Mouse (Mus musculus) ES-Bruce4 (cell line): ENCODE measurements around the gene Mcee. TPM values are rescaled to one million over a fixed set of nuclear protein-coding genes. Genes with fewer than 3 reads are reported as not detected.

Experiments
- H3K27ac ChIP-seq: 2 replicates; pipeline ENCODE4 v1.5.1; 2012; ENCODE audit warnings: low read length, inconsistent platforms; ENCODE audit not compliant: insufficient read depth
- H3K27me3 ChIP-seq: 2 replicates; pipeline ENCODE4 v1.6.1; 2012; ENCODE audit warnings: mild to moderate bottlenecking, low read length, inconsistent platforms; ENCODE audit not compliant: control insufficient read depth, poor library complexity, insufficient read depth, severe bottlenecking
- H3K36me3 ChIP-seq: 2 replicates; pipeline ENCODE4 v1.6.1; 2012; ENCODE audit warnings: inconsistent platforms, mild to moderate bottlenecking, low read length, moderate library complexity; ENCODE audit not compliant: control insufficient read depth, poor library complexity, insufficient read depth, severe bottlenecking
- H3K4me1 ChIP-seq: one replicate; pipeline ENCODE4 v1.8.1; 2011; ENCODE audit warnings: low read length; ENCODE audit not compliant: control insufficient read depth, insufficient read depth
- H3K4me3 ChIP-seq: 2 replicates; pipeline ENCODE4 v1.5.1; 2011; ENCODE audit warnings: low read depth, mild to moderate bottlenecking, low read length
- H3K9ac ChIP-seq: 2 replicates; pipeline ENCODE4 v1.6.1; 2012; ENCODE audit warnings: low read depth, mild to moderate bottlenecking, inconsistent platforms; ENCODE audit not compliant: poor library complexity, severe bottlenecking
- H3K9me3 ChIP-seq: replicated peaks from 2 replicates; pipeline ENCODE4 v1.6.1; 2012; ENCODE audit warnings: mild to moderate bottlenecking, low read length, inconsistent platforms; ENCODE audit not compliant: control insufficient read depth, poor library complexity, insufficient read depth, severe bottlenecking
- CTCF ChIP-seq: IDR thresholded peaks from one replicate; pipeline ENCODE4 v1.8.1; 2011; ENCODE audit warnings: low read depth, low read length
- EP300 ChIP-seq: IDR thresholded peaks from 2 replicates; pipeline ENCODE4 v1.6.1; 2011; ENCODE audit warnings: low read depth, low read length; ENCODE audit not compliant: insufficient read depth
- POLR2A ChIP-seq: IDR thresholded peaks from one replicate; pipeline ENCODE4 v1.8.1; 2011; ENCODE audit warnings: low read length; ENCODE audit not compliant: insufficient read depth
- polyA plus RNA-seq: library from polyadenylated mRNA; stranded (reverse); fragments of >200 nt; gene quantifications from 2 replicates; pipeline ENCODE4 v1.2.4, GENCODE M21; 2011; ENCODE audit warnings: low read depth; ENCODE audit not compliant: missing spikeins, insufficient read depth, insufficient read length

Mcee gene
- polyA plus RNA-seq, 1 experiment = 32.4 TPM

DNA sequence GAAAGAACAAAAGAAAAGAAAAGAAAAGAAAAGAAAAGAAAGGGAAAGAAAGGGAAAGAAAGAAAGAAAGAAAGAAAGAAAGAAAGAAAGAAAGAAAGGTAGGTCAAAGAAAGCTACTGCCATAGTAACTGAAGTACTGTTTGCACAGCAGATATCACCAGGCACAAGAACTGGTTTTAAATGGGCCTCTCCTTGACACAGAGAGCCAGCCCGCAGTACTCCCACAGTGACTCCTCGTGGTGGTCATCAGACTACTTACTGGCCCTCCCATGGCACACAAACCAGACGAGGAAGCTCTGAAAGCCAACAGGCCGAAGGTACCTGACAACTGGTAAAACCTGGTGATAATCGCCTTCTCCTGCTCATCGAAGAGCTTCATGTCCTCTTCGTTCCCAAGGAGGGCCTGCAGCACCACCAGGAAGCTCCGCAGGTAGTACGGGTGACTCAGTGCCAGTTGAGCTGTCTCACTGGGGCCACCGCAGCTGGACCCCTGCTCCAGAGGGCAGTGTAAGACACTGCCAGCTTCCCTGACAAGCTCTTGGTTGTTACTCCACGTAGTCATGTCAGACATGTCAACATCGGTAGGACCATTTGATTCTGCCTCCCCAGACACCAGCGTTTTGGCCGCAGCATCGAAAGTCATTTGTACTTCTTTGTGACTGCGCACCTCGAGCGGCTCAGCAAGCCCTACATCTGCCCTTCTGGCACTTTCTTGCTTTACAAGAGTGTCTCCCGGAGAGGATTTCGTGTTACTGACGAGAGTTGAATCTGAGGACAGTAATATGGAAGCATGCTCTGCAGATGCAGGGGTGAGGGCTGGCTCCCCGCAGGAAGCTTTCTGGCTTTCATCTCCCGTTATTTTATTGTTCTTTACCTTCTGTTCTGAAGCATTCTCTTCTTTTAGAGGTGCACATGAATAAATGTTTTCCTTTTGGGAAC lies 20.2 kb upstream of the Mcee start:
- no peak for TF ChIP-seq EP300
- TF ChIP-seq POLR2A = no peak
- TF ChIP-seq CTCF = no peak
- no peaks in the 10 kb centered on the region for H3K9me3 ChIP-seq
- H3K4me1 ChIP-seq = no peaks in the 10 kb centered on the region
- H3K36me3 ChIP-seq = peaks cover 8% of the 10 kb centered on the region
- H3K27me3 ChIP-seq = no peaks in the 10 kb centered on the region
- H3K27ac ChIP-seq = no peak overlapping the region
- H3K9ac ChIP-seq = no peak overlapping the region
- H3K4me3 ChIP-seq = no peak overlapping the region

DNA sequence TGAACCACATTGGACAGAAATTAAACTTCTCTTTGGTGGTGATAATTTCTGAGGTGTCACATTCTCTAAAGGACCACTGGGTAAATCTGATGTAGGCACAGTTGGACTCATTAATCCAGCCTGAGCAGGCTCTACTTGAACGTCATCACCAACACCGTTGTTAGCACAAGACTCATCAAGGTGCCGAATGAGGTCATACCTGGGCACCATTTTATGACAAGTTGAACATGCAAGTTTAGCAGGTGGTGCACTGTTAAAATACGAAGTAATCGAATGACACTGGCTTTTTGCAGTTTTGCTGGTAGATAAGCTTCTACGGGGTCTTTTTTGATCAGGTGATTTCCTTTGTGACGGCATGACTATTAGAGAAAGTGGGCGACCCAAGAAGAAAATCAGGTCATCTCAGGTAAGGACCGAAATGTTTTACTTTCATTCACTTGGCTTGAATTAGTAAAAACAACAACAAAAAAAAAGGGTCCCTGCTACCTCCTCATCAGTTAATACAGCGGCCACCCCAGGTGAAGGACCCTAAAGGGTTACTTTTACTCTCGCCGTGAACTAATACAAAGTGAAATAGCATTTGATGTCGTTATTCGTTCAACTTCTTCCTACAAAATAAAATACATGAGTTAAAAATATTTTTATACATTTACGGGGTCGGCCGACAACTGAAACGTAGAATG lies 19.1 kb upstream of the Mcee start:
- H3K4me1 ChIP-seq = no peaks in the 10 kb centered on the region
- peaks cover 18% of the 10 kb centered on the region for H3K36me3 ChIP-seq
- peak overlapping the region; percentile 67 for H3K4me3 ChIP-seq
- peak overlapping the region; percentile 20 for H3K9ac ChIP-seq
- no peaks in the 10 kb centered on the region for H3K27me3 ChIP-seq
- H3K9me3 ChIP-seq = no peaks in the 10 kb centered on the region
- no peak for TF ChIP-seq CTCF
- TF ChIP-seq POLR2A = no peak
- TF ChIP-seq EP300 = no peak
- H3K27ac ChIP-seq = no peak overlapping the region

DNA sequence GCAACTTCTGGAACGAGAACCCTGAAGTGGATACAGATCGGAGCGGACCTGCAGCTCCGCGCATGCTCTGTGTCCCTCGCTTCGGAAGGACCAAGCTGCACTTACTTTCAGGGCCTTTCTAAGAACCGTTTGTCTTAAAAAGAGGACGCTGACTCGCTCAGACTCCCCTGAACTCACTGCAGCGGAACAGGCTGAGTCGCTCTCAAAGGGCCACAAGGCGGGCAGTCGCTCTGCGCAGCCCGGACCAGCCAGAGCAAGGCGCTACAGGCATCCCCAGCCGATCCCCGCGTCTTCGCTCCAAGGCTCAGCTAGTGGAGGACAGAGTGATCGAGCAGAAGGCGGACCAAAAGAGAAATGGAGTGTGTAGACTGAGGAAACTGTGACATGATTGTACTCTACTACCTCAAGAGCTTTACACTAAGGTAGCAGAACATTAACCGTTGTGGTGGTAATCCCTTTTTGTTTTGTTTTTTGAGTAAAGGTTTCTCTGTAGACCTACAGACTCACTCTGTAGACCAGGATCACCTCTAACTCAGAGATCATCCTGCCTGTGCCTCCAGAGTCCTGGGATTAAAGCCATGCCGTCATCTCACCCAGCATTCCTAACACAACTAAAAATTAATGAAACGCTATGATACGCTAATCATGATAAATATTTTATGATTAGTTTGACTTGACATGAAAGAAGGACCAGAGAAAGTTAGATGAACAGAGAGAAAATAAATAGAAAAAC lies 18.4 kb upstream of the Mcee start, which contains the start of gene Fan1:
TSS of gene Fan1 (minus strand) at position 266 of the 733 bp plus-strand sequence.
- Histone ChIP-seq H3K27me3 (no peaks in the 10 kb centered on the region), H3K9ac (peak within 1 kb of the TSS; percentile 20), H3K4me3 (peak within 1 kb of the TSS; percentile 67), H3K4me1 (no peaks in the 10 kb centered on the region), H3K9me3 (no peaks in the 10 kb centered on the region), H3K27ac (peak within 1 kb of the TSS; percentile 21; the same call in 1 of the 2 replicates), H3K36me3 (peaks cover 25% of the 10 kb centered on the region)
- TF ChIP-seq POLR2A = peak; percentile 58
- peak; percentile 51; the same call in 1 of the 2 replicates for TF ChIP-seq EP300
- no peak for TF ChIP-seq CTCF

DNA sequence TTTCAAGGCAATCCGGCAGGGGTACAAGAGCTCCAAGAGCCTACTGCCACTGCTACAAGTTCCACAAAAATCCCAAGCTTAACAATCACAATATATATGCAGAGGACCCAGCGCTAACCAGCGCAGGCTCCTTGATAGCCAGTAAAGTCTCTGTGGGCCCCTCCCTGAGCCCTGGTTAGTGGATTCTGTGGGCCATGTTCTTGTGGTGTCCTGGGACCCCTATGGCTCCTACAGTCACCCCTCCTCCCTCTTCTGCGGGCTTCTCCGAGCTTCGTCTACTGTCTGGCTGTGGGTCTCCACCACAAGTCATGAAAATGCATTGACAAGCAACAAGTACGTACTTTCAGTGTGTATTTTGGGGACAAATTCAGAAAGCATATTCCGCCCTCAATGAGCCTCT lies 928 bp upstream of the Mcee start:
- Histone ChIP-seq H3K4me1 (no peaks in the 10 kb centered on the region), H3K9me3 (no peaks in the 10 kb centered on the region), H3K27me3 (no peaks in the 10 kb centered on the region), H3K27ac (no peak overlapping the region), H3K36me3 (peaks cover 33% of the 10 kb centered on the region), H3K4me3 (peak overlapping the region; percentile 84), H3K9ac (peak overlapping the region; percentile 59)
- no peak for TF ChIP-seq CTCF
- no peak for TF ChIP-seq POLR2A
- no peak for TF ChIP-seq EP300

DNA sequence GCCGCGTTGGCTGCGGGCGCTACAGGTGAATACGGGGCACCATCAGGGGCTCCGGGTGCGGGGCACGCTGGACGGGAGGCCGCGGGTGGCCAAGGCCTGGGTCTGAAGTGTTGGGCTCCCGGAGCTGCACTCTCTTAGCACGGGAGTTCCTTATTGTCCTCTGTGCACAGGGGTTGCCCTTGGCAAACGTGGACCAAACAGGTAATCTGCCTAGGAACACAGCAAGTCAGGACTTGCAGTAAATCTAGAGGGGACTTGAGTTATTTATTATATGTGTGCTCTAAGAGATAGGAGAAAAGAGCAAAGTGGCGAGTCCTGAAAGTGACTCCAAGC lies 378 bp downstream of the Mcee start:
- TF ChIP-seq POLR2A = no peak
- no peak for TF ChIP-seq EP300
- no peak for TF ChIP-seq CTCF

More for the DNA sequence above, 378 bp downstream of the Mcee start:
- peaks cover 21% of the 10 kb centered on the region for H3K36me3 ChIP-seq
- peak overlapping the region; percentile 77 for H3K9ac ChIP-seq
- H3K27ac ChIP-seq = no peak overlapping the region
- H3K9me3 ChIP-seq = no peaks in the 10 kb centered on the region
- peak overlapping the region; percentile 69 for H3K4me3 ChIP-seq
- H3K27me3 ChIP-seq = no peaks in the 10 kb centered on the region
- no peaks in the 10 kb centered on the region for H3K4me1 ChIP-seq
